Mouse (Mus musculus) leukemia stem cell, adult 10-12 weeks (primary cell): Measurements from ENCODE around the gene Nudt19. TPM values are rescaled to one million over a fixed set of nuclear protein-coding genes. Genes with fewer than 3 reads are reported as not detected.

Experiments
- polyA plus RNA-seq: library from polyadenylated mRNA; stranded (reverse); fragments of >175 nt; gene quantifications from 2 replicates; pipeline ENCODE4 v1.2.3, GENCODE M21; 2012; ENCODE audit warnings: low replicate concordance

The Nudt19 gene
- polyA plus RNA-seq = 33.1 and 53.8 TPM in 2 replicates

GRCm38 (mm10) chr7:35556205-35556603 lies at the start of gene Nudt19:
Gene Nudt19, minus strand, starts transcription at chr7:35556304.

GRCm38 (mm10) chr7:35586055-35586905 lies 30.2 kb upstream of the Nudt19 start, which contains the start of gene Ankrd27:
Gene Ankrd27, plus strand, starts transcription at chr7:35586244.

GRCm38 (mm10) chr7:35585191-35586054 lies 29.3 kb upstream of the Nudt19 start, which contains the start of gene Rgs9bp:
Gene Rgs9bp, minus strand, starts transcription at chr7:35585582.

DNA sequence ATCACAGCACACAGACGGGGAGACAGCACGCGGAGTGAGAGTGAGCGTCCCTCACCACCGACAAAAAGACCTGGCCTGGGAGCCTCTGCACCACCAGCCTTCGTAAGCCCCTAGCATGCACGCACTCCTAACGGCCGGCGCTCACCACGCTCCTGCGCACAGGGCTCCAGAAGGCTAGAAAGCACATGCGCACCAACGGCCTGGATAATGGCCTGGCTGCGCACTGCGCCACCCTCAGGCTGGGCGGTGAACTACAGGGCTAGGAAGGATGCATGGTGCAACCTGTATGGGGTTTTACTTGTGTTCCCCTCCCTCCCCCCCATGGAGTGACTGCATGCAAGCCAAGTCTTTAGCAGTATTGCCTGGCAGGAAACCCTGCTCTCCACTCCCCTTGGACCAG lies 18.5 kb downstream of the Nudt19 start, which contains the start of gene Tdrd12:
TSS of gene Tdrd12 (minus strand) at position 184 of the 400 bp plus-strand sequence.

Other genes starting within 250 kb of the Nudt19 start
- 9.4 and 11.6 TPM in 2 replicates for gene Gpatch1, start 237.9 kb downstream of the Nudt19 start, polyA plus RNA-seq
- 0.09 TPM in 1 of 2 replicates, not detected in the other for gene Rhpn2, start 222.1 kb downstream of the Nudt19 start, polyA plus RNA-seq
- gene Faap24, start 159.5 kb downstream of the Nudt19 start, polyA plus RNA-seq = 8.1 and 24.2 TPM in 2 replicates
- 25.1 and 48.2 TPM in 2 replicates for gene Cep89, start 159.3 kb downstream of the Nudt19 start, polyA plus RNA-seq
- gene Slc7a9, start 107.5 kb downstream of the Nudt19 start, polyA plus RNA-seq = not detected in 2 replicates
- not detected in 2 replicates for gene Tdrd12, start 18.6 kb downstream of the Nudt19 start, polyA plus RNA-seq
- 0.11 and 0.24 TPM in 2 replicates for gene Rgs9bp, start 29.3 kb upstream of the Nudt19 start, polyA plus RNA-seq
- 74.6 and 99.6 TPM in 2 replicates for gene Ankrd27, start 29.9 kb upstream of the Nudt19 start, polyA plus RNA-seq
- 81.2 and 82.4 TPM in 2 replicates for gene Pdcd5, start 91.2 kb upstream of the Nudt19 start, polyA plus RNA-seq
- gene Dpy19l3, start 198.2 kb upstream of the Nudt19 start, polyA plus RNA-seq = 1.3 and 1.6 TPM in 2 replicates
- 3.2 and 5.8 TPM in 2 replicates for gene Zfp507, start 246.7 kb upstream of the Nudt19 start, polyA plus RNA-seq